Mouse (Mus musculus): ENCODE data around the gene Fzr1.

GRCm38 (mm10) chr10:81410350-81410749 lies 32.0 kb upstream of the Fzr1 start:
- TF ChIP-seq POLR2A (IDR thresholded peaks at IDR 0.05; ENCODE audit: borderline replicate concordance, low read depth, low read length) (no peak), CTCF (IDR thresholded peaks at IDR 0.05; ENCODE audit: low read depth, low read length) (no peak)

Data from bone marrow macrophage, adult 2 months (primary cell).